Mouse (Mus musculus) kidney, adult 10 weeks (tissue): ENCODE results near the gene Cul5. TPM values are rescaled to one million over a fixed set of nuclear protein-coding genes. Genes with fewer than 3 reads are reported as not detected.

ENCODE experiments used
- polyA plus RNA-seq: library from polyadenylated mRNA; stranded (reverse); fragments of 350-450 nt; fragmentation: Illumina TruSeq; extraction: RNeasy Lipid Tissue Mini Kit (QIAGEN cat#74804); gene quantifications from one replicate; pipeline ENCODE4 v1.2.3, GENCODE M21; 2014; ENCODE audit warnings: low read depth, low replicate concordance

Cul5 gene
- 68.5 TPM for polyA plus RNA-seq

DNA sequence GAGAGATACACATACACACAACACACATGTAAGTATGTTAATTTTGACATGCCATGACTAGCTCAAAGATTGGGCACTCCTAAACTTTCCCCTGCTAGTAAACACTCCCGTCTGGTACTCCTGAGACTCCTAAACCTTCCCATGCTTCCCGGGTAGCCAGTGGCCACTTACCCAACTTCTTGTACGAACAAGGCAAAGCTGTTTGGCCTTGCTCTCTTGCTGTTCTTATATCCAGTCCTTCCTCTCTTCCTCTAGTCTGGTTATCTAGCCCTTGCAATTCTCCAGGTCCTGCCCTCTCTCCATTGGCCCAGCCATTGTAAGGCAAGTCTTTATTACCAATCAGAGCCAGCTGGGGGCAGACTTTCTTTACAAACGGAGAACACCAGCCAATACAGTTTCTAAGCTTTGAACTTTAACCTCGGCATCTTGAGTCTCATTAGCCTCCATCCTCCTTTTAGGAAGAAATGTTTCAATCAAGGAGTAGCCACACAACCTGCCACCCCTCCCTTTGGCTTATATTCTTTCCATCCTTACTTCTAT, at the start of gene Cul5:
TSS of gene Cul5 (minus strand) at position 335 of the 540 bp plus-strand sequence.

DNA sequence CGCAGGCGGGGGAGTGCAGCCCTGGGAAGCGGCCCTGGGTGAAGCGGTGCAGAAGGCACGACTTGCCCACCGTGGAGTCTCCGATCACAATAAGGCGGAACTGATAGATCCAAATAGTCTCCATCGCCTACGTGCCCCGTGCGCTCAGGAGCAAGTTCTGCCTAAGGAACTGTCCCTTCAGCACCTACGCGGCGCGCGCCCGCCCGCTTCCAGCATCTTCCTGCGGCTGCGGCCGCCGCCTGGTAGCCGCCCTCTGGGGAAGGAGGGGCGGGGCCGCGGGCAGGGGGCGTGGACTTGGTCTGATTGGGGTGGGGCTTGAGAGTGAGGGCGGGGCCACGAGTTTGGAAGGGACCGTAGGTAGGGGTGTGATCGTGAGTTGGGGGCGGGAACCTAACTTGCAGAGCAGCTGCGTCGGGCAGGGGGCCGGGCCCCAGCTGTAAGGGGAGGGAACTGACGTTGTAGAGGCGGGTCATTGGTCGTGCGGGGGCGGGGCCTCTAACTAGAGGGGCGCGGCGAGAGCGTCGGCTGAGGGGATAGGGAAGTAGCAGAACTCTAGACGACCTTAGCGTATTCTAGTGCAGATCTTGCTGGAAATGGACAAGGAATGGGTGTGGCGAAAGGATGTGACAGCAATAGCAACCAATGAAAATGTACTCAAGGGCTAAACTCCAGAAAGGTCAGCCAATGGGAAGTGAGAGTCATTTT, 36.3 kb upstream of the Cul5 start, which contains the start of gene Rab39:
TSS of gene Rab39 (minus strand) at position 241 of the 705 bp plus-strand sequence.

DNA sequence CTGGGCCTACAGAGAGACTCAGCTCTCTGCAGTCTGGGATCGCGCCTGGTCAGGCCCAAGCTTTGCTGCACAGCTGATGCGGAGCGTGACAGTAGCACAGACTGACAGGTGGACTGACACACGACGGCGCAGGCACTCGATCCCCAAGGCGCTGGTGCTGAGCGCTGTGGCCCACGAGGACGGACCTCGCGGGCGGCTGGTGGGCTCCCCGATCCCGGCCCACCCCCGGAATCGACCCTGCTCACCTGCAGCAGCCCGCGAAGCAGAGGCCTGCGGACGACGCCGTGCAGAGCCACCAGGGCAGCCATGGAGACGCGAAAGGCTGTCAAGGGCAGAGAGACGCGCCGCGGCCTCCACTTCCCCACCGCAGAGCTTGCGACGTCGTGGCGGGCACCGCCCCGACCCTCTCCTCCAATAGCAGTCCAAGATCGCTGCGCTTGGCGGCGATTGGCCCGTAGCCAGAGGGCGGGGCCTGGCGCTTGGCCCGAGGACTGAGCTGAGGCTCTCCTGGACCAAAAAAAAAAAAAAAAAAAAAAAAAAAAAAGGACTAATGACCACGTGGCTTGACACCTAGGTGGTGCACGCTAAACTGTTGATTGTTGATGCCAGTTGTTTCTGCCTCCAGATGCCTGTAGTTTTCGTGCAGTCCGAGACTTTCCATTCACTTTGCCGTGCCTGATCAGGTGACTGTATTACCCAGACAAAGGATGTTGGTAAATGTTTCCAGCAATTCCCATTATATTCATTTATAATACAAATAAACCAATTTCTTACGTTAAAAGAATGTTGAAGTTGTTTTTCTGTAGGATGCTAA, 59.6 kb downstream of the Cul5 start, which contains the start of gene Acat1:
TSS of gene Acat1 (minus strand) at position 415 of the 814 bp plus-strand sequence.

Other genes starting within 250 kb of the Cul5 start
- gene Atm, start 133.3 kb downstream of the Cul5 start, polyA plus RNA-seq: 15.6 TPM
- 19.1 TPM for gene Npat, start 133.0 kb downstream of the Cul5 start, polyA plus RNA-seq
- gene Acat1, start 59.6 kb downstream of the Cul5 start, polyA plus RNA-seq: 271 TPM
- 0.20 TPM for gene Rab39, start 36.2 kb upstream of the Cul5 start, polyA plus RNA-seq
- gene Slc35f2, start 101.5 kb upstream of the Cul5 start, polyA plus RNA-seq: 20.7 TPM
- not detected for gene Sln, start 180.2 kb upstream of the Cul5 start, polyA plus RNA-seq